Mouse (Mus musculus) stomach, embryonic 15.5 days (tissue): ENCODE measurements around the gene Olfr434. TPM values are rescaled to one million over a fixed set of nuclear protein-coding genes. Genes with fewer than 3 reads are reported as not detected.
"Not testable (repeated sequence)": the region's sequence is repeated elsewhere in the genome, so short reads cannot be mapped to it uniquely, and the experiment has no call there.

Experiments
- ATAC-seq: fragments of 200-750 bp; cut with Nextera tagmentation; 2 replicates; pipeline ENCODE4 v1.8.0; 2017; ENCODE audit warnings: low read depth, moderate number of reproducible peaks, moderate TSS enrichment; ENCODE audit not compliant: insufficient read depth, low FRiP score
- H3K27ac ChIP-seq: fragments of 300-500 bp; sonication (generic); 2 replicates; pipeline ENCODE4 v1.5.1; 2015; ENCODE audit warnings: mild to moderate bottlenecking, inconsistent platforms
- H3K27me3 ChIP-seq: fragments of 300-500 bp; sonication (generic); replicated peaks from 2 replicates; pipeline ENCODE4 v1.6.1; 2015; ENCODE audit warnings: inconsistent platforms
- H3K36me3 ChIP-seq: fragments of 300-500 bp; sonication (generic); 2 replicates; pipeline ENCODE4 v1.6.1; 2015; ENCODE audit warnings: inconsistent platforms
- H3K4me1 ChIP-seq: fragments of 300-500 bp; sonication (generic); 2 replicates; pipeline ENCODE4 v1.6.1; 2015; ENCODE audit warnings: inconsistent platforms
- H3K4me2 ChIP-seq: fragments of 300-500 bp; sonication (generic); 2 replicates; pipeline ENCODE4 v1.6.1; 2015; ENCODE audit warnings: mild to moderate bottlenecking, inconsistent platforms
- H3K4me3 ChIP-seq: fragments of 300-500 bp; sonication (generic); replicated peaks from 2 replicates; pipeline ENCODE4 v1.5.1; 2015; ENCODE audit warnings: inconsistent platforms
- H3K9ac ChIP-seq: fragments of 300-500 bp; sonication (generic); 2 replicates; pipeline ENCODE4 v1.6.1; 2015; ENCODE audit warnings: inconsistent platforms
- H3K9me3 ChIP-seq: fragments of 300-500 bp; sonication (generic); 2 replicates; pipeline ENCODE4 v1.6.1; 2016; ENCODE audit warnings: inconsistent platforms
- WGBS: fragments of 180-500 bp; shearing (Covaris S2); methylation state at CpG from one replicate; pipeline ENCODE4 v1.1.7; 2015; 5-methylcytosine and 5-hydroxymethylcytosine counted together
- polyA plus RNA-seq: library from polyadenylated mRNA; unstranded; fragments of >200 nt; fragmentation: Nextera tagmentation; extraction: Ambion mirVana; gene quantifications from 2 replicates; pipeline ENCODE4 v1.2.1, GENCODE M21; 2015

Olfr434 gene
- not detected in 2 replicates for polyA plus RNA-seq

- H3K9ac ChIP-seq, ATAC-seq, H3K9me3 ChIP-seq: not testable (repeated sequence)
Observed at GRCm38 (mm10) chr6:43212873-43213272, at the start of gene Olfr434. TSS of gene Olfr434 (plus strand) at chr6:43213021.

GRCm38 (mm10) chr6:43167246-43167645 is 45.6 kb upstream of the Olfr434 start:
- H3K9me3 ChIP-seq: no peaks in the 10 kb centered on the region
- no peak overlapping the region for H3K27ac ChIP-seq
- ATAC-seq: no peak
- no peaks in the 10 kb centered on the region for H3K36me3 ChIP-seq
- no peak overlapping the region for H3K4me3 ChIP-seq
- H3K4me1 ChIP-seq: no peaks in the 10 kb centered on the region
- no peak overlapping the region for H3K4me2 ChIP-seq
- H3K9ac ChIP-seq: no peak overlapping the region
- H3K27me3 ChIP-seq: no peaks in the 10 kb centered on the region
- WGBS: 87% methylated on average over 4 of the region's 4 CpGs

More at GRCm38 (mm10) chr6:43212873-43213272, at the start of gene Olfr434:
- H3K4me3 ChIP-seq, H3K27ac ChIP-seq, H3K4me2 ChIP-seq, H3K27me3 ChIP-seq, H3K36me3 ChIP-seq, H3K4me1 ChIP-seq: not testable (repeated sequence)

- ATAC-seq: no peak
- Histone ChIP-seq H3K27me3 (no peaks in the 10 kb centered on the region), H3K9ac (no peak within 1 kb of the TSS), H3K4me3 (no peak within 1 kb of the TSS), H3K36me3 (no peaks in the 10 kb centered on the region), H3K4me1 (no peaks in the 10 kb centered on the region), H3K4me2 (no peak within 1 kb of the TSS), H3K9me3 (no peaks in the 10 kb centered on the region), H3K27ac (no peak within 1 kb of the TSS)
- WGBS: 51% methylated on average over 4 of the region's 4 CpGs
Observed at GRCm38 (mm10) chr6:43171840-43172239, 41.0 kb upstream of the Olfr434 start, which contains the start of gene Olfr13. TSS of gene Olfr13 (plus strand) at chr6:43172140.

- 62% methylated on average over 1 of the region's 1 CpGs for WGBS
- no peaks in the 10 kb centered on the region for H3K36me3 ChIP-seq
- no peak for ATAC-seq
- no peaks in the 10 kb centered on the region for H3K9me3 ChIP-seq
- H3K4me2 ChIP-seq: no peak overlapping the region
- no peaks in the 10 kb centered on the region for H3K4me1 ChIP-seq
- H3K9ac ChIP-seq: no peak overlapping the region
- no peaks in the 10 kb centered on the region for H3K27me3 ChIP-seq
- H3K27ac ChIP-seq: no peak overlapping the region
- no peak overlapping the region for H3K4me3 ChIP-seq
Observed at GRCm38 (mm10) chr6:43178129-43178528, 34.7 kb upstream of the Olfr434 start.

DNA sequence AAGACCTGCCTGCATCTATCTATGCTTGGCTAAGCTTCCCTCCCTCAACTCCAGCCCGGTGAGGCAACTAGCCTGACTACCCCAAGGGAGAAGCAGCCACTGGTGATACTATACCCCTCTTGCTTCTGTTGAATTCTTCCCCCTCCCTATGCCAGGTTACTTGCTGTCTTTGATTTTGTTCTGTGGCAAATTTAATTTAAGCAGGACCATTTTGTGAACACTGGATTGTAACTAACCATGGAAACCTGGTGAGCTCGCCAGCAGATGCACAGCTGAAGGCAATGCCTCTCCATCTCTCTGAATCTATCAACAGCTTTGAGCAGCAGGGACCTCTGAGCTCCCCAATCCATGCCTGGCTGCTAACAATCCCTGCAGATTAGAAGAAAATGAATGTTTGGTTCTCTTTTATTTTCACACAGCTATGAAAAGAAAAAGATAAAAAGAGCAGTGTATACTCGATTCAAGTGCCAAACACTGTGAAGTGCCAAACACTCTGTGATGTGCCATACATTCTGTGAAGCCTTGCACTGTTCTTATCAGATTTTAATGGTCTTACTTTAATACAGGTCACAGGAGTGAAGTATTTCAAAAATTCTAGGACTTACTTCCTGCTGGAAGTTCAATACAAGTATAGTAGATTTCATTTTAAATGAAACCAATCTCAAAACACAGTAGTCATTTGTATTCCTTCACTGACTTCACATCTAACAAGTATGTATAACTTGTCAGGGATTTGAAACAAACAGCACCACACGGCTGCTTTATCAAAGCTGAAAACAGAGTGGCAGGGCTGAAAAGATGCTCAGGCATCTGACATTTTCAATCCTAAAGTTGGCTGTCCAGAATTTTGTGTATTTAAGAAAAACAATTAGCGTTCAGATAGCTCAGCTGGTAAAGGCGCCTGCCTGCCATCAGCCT is 34.0 kb upstream of the Olfr434 start:
- H3K9ac ChIP-seq: no peak overlapping the region
- WGBS: 55% methylated on average over 6 of the region's 6 CpGs
- H3K4me3 ChIP-seq: no peak overlapping the region
- no peak overlapping the region for H3K27ac ChIP-seq
- H3K27me3 ChIP-seq: no peaks in the 10 kb centered on the region
- H3K4me2 ChIP-seq: no peak overlapping the region
- H3K9me3 ChIP-seq: no peaks in the 10 kb centered on the region
- no peaks in the 10 kb centered on the region for H3K36me3 ChIP-seq
- H3K4me1 ChIP-seq: no peaks in the 10 kb centered on the region
- no peak for ATAC-seq

- Histone ChIP-seq H3K27me3 (no peaks in the 10 kb centered on the region), H3K9me3 (no peaks in the 10 kb centered on the region), H3K36me3 (no peaks in the 10 kb centered on the region), H3K9ac (no peak overlapping the region), H3K4me1 (no peaks in the 10 kb centered on the region), H3K27ac (no peak overlapping the region), H3K4me2 (no peak overlapping the region), H3K4me3 (no peak overlapping the region)
- WGBS: 52% methylated on average over 3 of the region's 3 CpGs
- no peak for ATAC-seq
Observed at GRCm38 (mm10) chr6:43190986-43191385, 21.8 kb upstream of the Olfr434 start.

DNA sequence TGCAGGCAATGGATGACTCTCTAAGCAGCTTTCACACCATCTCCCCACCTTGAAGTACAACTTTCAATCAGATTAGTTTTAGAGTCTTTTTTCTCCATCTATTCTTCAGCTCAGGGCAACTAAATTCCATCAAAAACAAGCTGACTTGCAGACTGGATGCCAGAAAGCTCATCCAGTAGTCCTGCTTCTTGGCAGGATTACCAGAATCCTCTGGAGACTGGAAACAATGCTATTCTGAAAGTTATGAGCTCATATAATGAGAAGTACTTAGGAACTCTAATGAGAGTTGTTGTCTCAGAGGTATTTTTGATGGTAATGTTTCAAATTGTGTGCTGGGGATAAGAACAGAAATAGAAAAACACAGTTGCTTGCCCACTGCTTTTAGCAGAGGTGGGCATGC is 16.0 kb upstream of the Olfr434 start, which contains the start of gene Olfr435:
Gene Olfr435, plus strand, starts transcription at position 366 of the 400 bp plus-strand sequence.
- Histone ChIP-seq H3K4me1 (no peaks in the 10 kb centered on the region), H3K4me2 (no peak within 1 kb of the TSS), H3K36me3 (no peaks in the 10 kb centered on the region), H3K27ac (no peak within 1 kb of the TSS), H3K4me3 (no peak within 1 kb of the TSS), H3K9me3 (no peaks in the 10 kb centered on the region), H3K9ac (no peak within 1 kb of the TSS), H3K27me3 (no peaks in the 10 kb centered on the region)
- ATAC-seq: no peak

- Histone ChIP-seq H3K4me3 (no peak overlapping the region), H3K27ac (no peak overlapping the region), H3K4me2 (no peak overlapping the region), H3K9ac (no peak overlapping the region), H3K4me1 (no peaks in the 10 kb centered on the region), H3K36me3 (no peaks in the 10 kb centered on the region), H3K9me3 (no peaks in the 10 kb centered on the region), H3K27me3 (no peaks in the 10 kb centered on the region)
- WGBS: 36% methylated on average over 3 of the region's 3 CpGs
- no peak for ATAC-seq
Observed at GRCm38 (mm10) chr6:43198094-43198493, 14.7 kb upstream of the Olfr434 start.

DNA sequence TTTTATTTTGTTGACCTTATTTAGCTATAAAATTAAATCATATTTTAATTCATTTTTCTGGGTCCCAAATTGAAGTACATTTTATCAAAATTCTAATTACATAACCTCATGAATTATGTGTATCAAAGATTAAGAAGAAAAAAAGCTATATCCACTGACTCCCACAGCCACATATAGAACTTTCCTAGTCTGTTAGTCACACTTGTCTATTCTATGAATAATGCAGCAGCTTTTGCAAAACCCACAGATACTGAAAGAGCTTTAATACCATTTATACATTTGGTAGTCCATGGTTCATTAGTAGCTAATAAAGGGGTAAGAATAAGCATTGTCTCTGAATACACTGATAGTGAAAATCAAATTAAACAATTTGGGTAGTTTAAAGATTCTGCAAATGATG is 10.0 kb upstream of the Olfr434 start:
- no peak for ATAC-seq
- no peak overlapping the region for H3K4me3 ChIP-seq
- H3K9me3 ChIP-seq: no peaks in the 10 kb centered on the region
- H3K27ac ChIP-seq: no peak overlapping the region
- no peak overlapping the region for H3K9ac ChIP-seq
- no peaks in the 10 kb centered on the region for H3K36me3 ChIP-seq
- H3K4me2 ChIP-seq: no peak overlapping the region
- no peaks in the 10 kb centered on the region for H3K27me3 ChIP-seq
- H3K4me1 ChIP-seq: no peaks in the 10 kb centered on the region

- H3K27ac ChIP-seq: no peak overlapping the region
- no peak for ATAC-seq
- 40% methylated on average over 2 of the region's 2 CpGs for WGBS
Observed at GRCm38 (mm10) chr6:43205355-43205754, 7.5 kb upstream of the Olfr434 start.

GRCm38 (mm10) chr6:43231255-43231654 is 18.4 kb downstream of the Olfr434 start, which contains the start of gene Olfr47:
TSS of gene Olfr47 (plus strand) at chr6:43231529.
- H3K4me2 ChIP-seq, H3K4me1 ChIP-seq, H3K36me3 ChIP-seq, H3K9ac ChIP-seq, ATAC-seq, H3K4me3 ChIP-seq, H3K9me3 ChIP-seq, H3K27me3 ChIP-seq, H3K27ac ChIP-seq: not testable (repeated sequence)
- 80% methylated on average over 1 of the region's 1 CpGs for WGBS

More at GRCm38 (mm10) chr6:43205355-43205754, 7.5 kb upstream of the Olfr434 start:
- no peak overlapping the region for H3K9ac ChIP-seq
- no peaks in the 10 kb centered on the region for H3K9me3 ChIP-seq
- no peaks in the 10 kb centered on the region for H3K4me1 ChIP-seq
- H3K27me3 ChIP-seq: no peaks in the 10 kb centered on the region
- H3K4me3 ChIP-seq: no peak overlapping the region
- no peaks in the 10 kb centered on the region for H3K36me3 ChIP-seq
- H3K4me2 ChIP-seq: no peak overlapping the region

DNA sequence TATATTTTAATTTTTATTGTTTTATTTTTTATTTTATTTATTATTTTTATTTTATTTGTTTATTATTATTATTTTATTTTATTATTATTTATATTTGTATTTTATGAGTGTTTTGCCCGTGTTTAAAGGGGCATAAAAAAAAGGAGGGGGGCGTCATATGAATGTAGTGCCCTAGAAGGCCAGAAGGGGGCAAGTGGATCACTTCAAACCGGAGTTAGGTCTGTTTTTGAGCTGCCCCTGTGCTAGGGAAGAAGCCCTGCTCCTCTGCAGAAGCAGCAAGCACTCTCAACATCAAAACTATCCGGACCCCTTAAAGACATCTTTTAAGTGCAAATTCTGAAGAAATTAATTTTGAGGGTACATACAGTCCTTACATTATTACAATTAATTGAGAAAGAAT is 29.2 kb downstream of the Olfr434 start:
- no peak overlapping the region for H3K4me2 ChIP-seq
- no peaks in the 10 kb centered on the region for H3K27me3 ChIP-seq
- no peak for ATAC-seq
- no peak overlapping the region for H3K9ac ChIP-seq
- H3K36me3 ChIP-seq: no peaks in the 10 kb centered on the region
- no peaks in the 10 kb centered on the region for H3K9me3 ChIP-seq
- H3K4me3 ChIP-seq: no peak overlapping the region
- WGBS: 11% methylated on average over 4 of the region's 4 CpGs
- H3K4me1 ChIP-seq: no peaks in the 10 kb centered on the region
- H3K27ac ChIP-seq: no peak overlapping the region
